Mouse (Mus musculus) central nervous system, embryonic 18 days (tissue): ENCODE results near the gene Dnah10. TPM values are rescaled to one million over a fixed set of nuclear protein-coding genes. Genes with fewer than 3 reads are reported as not detected.

Experiments
- polyA plus RNA-seq: library from polyadenylated mRNA; depleted of rRNA; stranded (reverse); fragments of >200 nt; gene quantifications from 2 replicates; pipeline ENCODE4 v1.2.3, GENCODE M21; 2012; rRNA removed

Dnah10 gene
- polyA plus RNA-seq: 0.51 and 0.53 TPM in 2 replicates

GRCm38 (mm10) chr5:124724997-124725396 is at the start of gene Dnah10:
Gene Dnah10, plus strand, starts transcription at chr5:124725085.

DNA sequence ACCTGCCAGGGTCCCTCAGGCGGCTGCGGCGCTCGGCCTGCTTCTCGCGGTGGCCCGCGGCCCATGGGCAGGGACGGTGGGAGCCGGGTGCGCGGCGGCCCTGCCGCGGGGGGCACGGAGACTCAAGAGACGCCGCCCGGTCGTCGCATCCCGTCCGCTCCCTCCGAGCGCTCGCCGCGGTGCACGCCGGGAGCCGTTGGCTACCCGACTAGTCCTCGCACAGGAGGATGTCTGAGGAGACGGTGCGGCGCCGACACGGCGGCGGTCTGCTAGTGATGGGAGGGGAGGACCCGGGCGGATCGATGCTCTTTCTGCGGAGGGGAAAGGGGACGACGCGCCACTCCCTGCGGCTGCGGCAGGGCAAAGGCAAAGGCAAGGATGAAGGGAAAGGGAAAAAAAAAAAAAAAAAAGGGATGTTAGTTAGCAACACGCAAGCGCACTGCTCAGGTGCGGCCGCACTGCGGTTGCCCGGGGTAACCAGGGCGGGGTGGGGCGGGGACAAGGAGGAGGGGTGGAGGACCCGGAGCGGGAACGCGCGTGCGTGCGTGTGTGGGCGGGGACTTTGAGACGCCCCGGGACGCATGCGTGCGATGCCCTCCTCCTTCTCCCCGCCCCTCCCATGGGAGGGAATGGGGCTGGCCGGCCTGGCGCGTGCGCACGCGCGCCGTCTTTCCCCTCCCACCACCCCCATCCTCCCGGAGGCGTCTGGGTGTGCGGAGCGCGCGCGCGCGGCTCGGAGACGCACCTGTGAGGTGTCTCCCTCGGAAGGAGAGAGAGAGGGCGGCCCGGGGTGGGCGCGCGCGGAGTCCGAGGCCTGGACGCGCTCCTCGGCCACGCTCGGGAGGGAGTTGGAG is 137.4 kb downstream of the Dnah10 start, which contains the start of the genes Ccdc92 and Zfp664:
Ccdc92 (minus strand) TSS at position 412 of the 854 bp plus-strand sequence.
Zfp664 (plus strand) TSS at position 679 of the 854 bp plus-strand sequence.

Other genes starting within 250 kb of the Dnah10 start
- 32.9 and 35.5 TPM in 2 replicates for gene Rilpl2, start 246.7 kb upstream of the Dnah10 start, polyA plus RNA-seq
- gene Snrnp35, start 242.0 kb upstream of the Dnah10 start, polyA plus RNA-seq: 12.1 and 12.8 TPM in 2 replicates
- gene Rilpl1, start 193.7 kb upstream of the Dnah10 start, polyA plus RNA-seq: 10.2 and 11.8 TPM in 2 replicates
- gene Tmed2, start 184.4 kb upstream of the Dnah10 start, polyA plus RNA-seq: 156 and 157 TPM in 2 replicates
- gene Ddx55, start 172.2 kb upstream of the Dnah10 start, polyA plus RNA-seq: 33.7 and 33.8 TPM in 2 replicates
- gene Eif2b1, start 146.0 kb upstream of the Dnah10 start, polyA plus RNA-seq: 44.2 and 44.5 TPM in 2 replicates
- gene Gtf2h3, start 145.9 kb upstream of the Dnah10 start, polyA plus RNA-seq: 68.9 and 70.5 TPM in 2 replicates
- 28.5 and 29.2 TPM in 2 replicates for gene Atp6v0a2, start 96.5 kb upstream of the Dnah10 start, polyA plus RNA-seq
- gene Ccdc92, start 137.3 kb downstream of the Dnah10 start, polyA plus RNA-seq: 27.1 and 29.8 TPM in 2 replicates
- gene Zfp664, start 137.6 kb downstream of the Dnah10 start, polyA plus RNA-seq: 55.8 and 57.2 TPM in 2 replicates